Mouse (Mus musculus) left cerebral cortex, adult 9 months (tissue): ENCODE data around the gene Plcg1.

ENCODE experiments used
- DNase-seq, 2 experiments: peaks; one replicate each; pipeline ENCODE4 v3.0.0; 2022; ENCODE audit warnings: low spot score in 2 of 2

Plcg1 gene

GRCm38 (mm10) chr2:160735706-160736310 is 4.7 kb downstream of the Plcg1 start:
- no peak for DNase-seq

GRCm38 (mm10) chr2:160736466-160736865 is 5.4 kb downstream of the Plcg1 start:
- no peak for DNase-seq

GRCm38 (mm10) chr2:160738354-160738753 is 7.3 kb downstream of the Plcg1 start:
- no peak for DNase-seq

- DNase-seq: no peak
Observed at GRCm38 (mm10) chr2:160739647-160740356, 8.7 kb downstream of the Plcg1 start.

GRCm38 (mm10) chr2:160740521-160741156 is 9.5 kb downstream of the Plcg1 start:
- DNase-seq: no peak

GRCm38 (mm10) chr2:160741580-160741979 is 10.5 kb downstream of the Plcg1 start:
- no peak for DNase-seq

- DNase-seq: no peak
Observed at GRCm38 (mm10) chr2:160742161-160742609, 11.1 kb downstream of the Plcg1 start.

GRCm38 (mm10) chr2:160744040-160744822 is 13.1 kb downstream of the Plcg1 start:
- peak in 1 of 2 experiments; percentile 56 for DNase-seq

GRCm38 (mm10) chr2:160744823-160745210 is 13.7 kb downstream of the Plcg1 start:
- DNase-seq: no peak

GRCm38 (mm10) chr2:160745497-160745896 is 14.4 kb downstream of the Plcg1 start:
- DNase-seq: no peak

GRCm38 (mm10) chr2:160746637-160747036 is 15.5 kb downstream of the Plcg1 start:
- DNase-seq: no peak

GRCm38 (mm10) chr2:160747075-160747474 is 16.0 kb downstream of the Plcg1 start:
- no peak for DNase-seq

GRCm38 (mm10) chr2:160756583-160757203 is 25.6 kb downstream of the Plcg1 start:
- no peak for DNase-seq

GRCm38 (mm10) chr2:160760433-160761184 is 29.5 kb downstream of the Plcg1 start:
- DNase-seq: peak in 1 of 2 experiments; percentile 69

GRCm38 (mm10) chr2:160763816-160764215 is 32.7 kb downstream of the Plcg1 start:
- no peak for DNase-seq

GRCm38 (mm10) chr2:160764386-160764785 is 33.3 kb downstream of the Plcg1 start:
- no peak for DNase-seq

GRCm38 (mm10) chr2:160765096-160765495 is 34.0 kb downstream of the Plcg1 start:
- no peak for DNase-seq

GRCm38 (mm10) chr2:160766371-160766771 is 35.3 kb downstream of the Plcg1 start:
- no peak for DNase-seq

- no peak for DNase-seq
Observed at GRCm38 (mm10) chr2:160767201-160767600, 36.1 kb downstream of the Plcg1 start.

GRCm38 (mm10) chr2:160768097-160768695 is 37.1 kb downstream of the Plcg1 start:
- DNase-seq: no peak
